Mouse (Mus musculus): Measurements from ENCODE around the gene Wdr43. TPM values are rescaled to one million over a fixed set of nuclear protein-coding genes. Genes with fewer than 3 reads are reported as not detected.

Wdr43 gene
- total and polyA plus RNA-seq, 3 experiments: 157 to 355 (median 252) TPM

GRCm38 (mm10) chr17:71579176-71579705 is 36.5 kb upstream of the Wdr43 start:
- H3K4me3 ChIP-seq (replicated peaks in 1 of 3; ENCODE audit: low read depth in 2 of 3, low read length in 2 of 3, poor library complexity in 1 of 3): no peak overlapping the region
- H3K9me3 ChIP-seq (replicated peaks; ENCODE audit: low read length): no peaks in the 10 kb centered on the region
- H3K4me2 ChIP-seq (ENCODE audit: insufficient read depth, low read depth, poor library complexity, severe bottlenecking): no peak overlapping the region
- H3K4me1 ChIP-seq (ENCODE audit: control insufficient read depth in 1 of 2, insufficient read depth in 2 of 2): peaks cover 0 to 17% of the 10 kb centered on the region in 2 experiments; a peak in 2 of 4 replicates
- H3K27me3 ChIP-seq (replicated peaks): no peaks in the 10 kb centered on the region
- no peak for TF ChIP-seq CTCF (conservative IDR thresholded peaks at IDR 0.05 in 1 of 2, IDR thresholded peaks at IDR 0.05 in 1 of 2; ENCODE audit: low read depth in 2 of 2, low read length in 2 of 2)
- TF ChIP-seq EP300 (IDR thresholded peaks at IDR 0.05; ENCODE audit: low read length): peak; percentile 39; the same call in 1 of the 2 replicates
- DNase-seq (ENCODE audit: extremely low read depth): peak; percentile 33
- H3K9ac ChIP-seq (ENCODE audit: insufficient read depth, low read depth): no peak overlapping the region
- in situ Hi-C loops (cut with MboI; ENCODE audit: low pct_ligation_motif_present, low pct_unique_long_range_greater_than_20kb, low sequenced_read_pairs) (no loop called here), dilution Hi-C loops (cut with MboI; ENCODE audit: extremely low pct_ligation_motif_present, extremely low pct_unique_long_range_greater_than_20kb, low sequenced_read_pairs) (no loop called here)
- H3K27ac ChIP-seq (ENCODE audit: insufficient read depth, low read depth): no peak overlapping the region
- peaks cover 0 to 7% of the 10 kb centered on the region in 2 experiments for H3K36me3 ChIP-seq (replicated peaks in 1 of 2; ENCODE audit: control insufficient read depth in 1 of 2, insufficient read depth in 1 of 2, low read length in 1 of 2)
- no peaks in the 10 kb centered on the region for H3K79me2 ChIP-seq (replicated peaks; ENCODE audit: control insufficient read depth, extremely low read depth, insufficient read depth, poor library complexity, severe bottlenecking)

GRCm38 (mm10) chr17:71597881-71598658 is 17.6 kb upstream of the Wdr43 start:
- peaks cover 0 to 11% of the 10 kb centered on the region in 2 experiments for H3K36me3 ChIP-seq (replicated peaks in 1 of 2; ENCODE audit: control insufficient read depth in 1 of 2, insufficient read depth in 1 of 2, low read length in 1 of 2)
- H3K9ac ChIP-seq (ENCODE audit: insufficient read depth, low read depth): peak overlapping the region; percentile 78
- no peaks in the 10 kb centered on the region for H3K9me3 ChIP-seq (replicated peaks; ENCODE audit: low read length)
- in situ Hi-C loops (cut with MboI; ENCODE audit: low pct_ligation_motif_present, low pct_unique_long_range_greater_than_20kb, low sequenced_read_pairs) (no loop called here), dilution Hi-C loops (cut with MboI; ENCODE audit: extremely low pct_ligation_motif_present, extremely low pct_unique_long_range_greater_than_20kb, low sequenced_read_pairs) (no loop called here)
- peak overlapping the region; percentile 47 for H3K27ac ChIP-seq (ENCODE audit: insufficient read depth, low read depth)
- H3K4me2 ChIP-seq (ENCODE audit: insufficient read depth, low read depth, poor library complexity, severe bottlenecking): peak overlapping the region; percentile 84; the same call in 1 of the 2 replicates
- H3K27me3 ChIP-seq (replicated peaks): no peaks in the 10 kb centered on the region
- peaks cover 4 to 31% of the 10 kb centered on the region in 2 experiments; a peak in 3 of 4 replicates for H3K4me1 ChIP-seq (ENCODE audit: control insufficient read depth in 1 of 2, insufficient read depth in 2 of 2)
- TF ChIP-seq EP300 (IDR thresholded peaks at IDR 0.05; ENCODE audit: low read length) (no peak), UBTF (IDR thresholded peaks at IDR 0.05; ENCODE audit: low read depth, low read length) (peak; percentile 12; the same call in 1 of the 2 replicates)
- H3K79me2 ChIP-seq (replicated peaks; ENCODE audit: control insufficient read depth, extremely low read depth, insufficient read depth, poor library complexity, severe bottlenecking): peaks cover 41% of the 10 kb centered on the region
- no peak for DNase-seq (ENCODE audit: extremely low read depth)
- peak overlapping the region; percentile 85 to 99 (median 94) for H3K4me3 ChIP-seq (replicated peaks in 1 of 3; ENCODE audit: low read depth in 2 of 3, low read length in 2 of 3, poor library complexity in 1 of 3)

GRCm38 (mm10) chr17:71598659-71599554 is 16.8 kb upstream of the Wdr43 start:
- no peaks in the 10 kb centered on the region for H3K27me3 ChIP-seq (replicated peaks)
- H3K4me1 ChIP-seq (ENCODE audit: control insufficient read depth in 1 of 2, insufficient read depth in 2 of 2): peaks cover 4 to 30% of the 10 kb centered on the region in 2 experiments; a peak in 3 of 4 replicates
- peak overlapping the region; percentile 51 for H3K4me2 ChIP-seq (ENCODE audit: insufficient read depth, low read depth, poor library complexity, severe bottlenecking)
- H3K79me2 ChIP-seq (replicated peaks; ENCODE audit: control insufficient read depth, extremely low read depth, insufficient read depth, poor library complexity, severe bottlenecking): peaks cover 36% of the 10 kb centered on the region
- peak overlapping the region; percentile 47 for H3K27ac ChIP-seq (ENCODE audit: insufficient read depth, low read depth)
- H3K36me3 ChIP-seq (replicated peaks in 1 of 2; ENCODE audit: control insufficient read depth in 1 of 2, insufficient read depth in 1 of 2, low read length in 1 of 2): peaks cover 0 to 9% of the 10 kb centered on the region in 2 experiments
- in situ Hi-C loops (cut with MboI; ENCODE audit: low pct_ligation_motif_present, low pct_unique_long_range_greater_than_20kb, low sequenced_read_pairs): no loop called here
- peak; percentile 95 for DNase-seq (ENCODE audit: extremely low read depth)
- dilution Hi-C loops (cut with MboI; ENCODE audit: extremely low pct_ligation_motif_present, extremely low pct_unique_long_range_greater_than_20kb, low sequenced_read_pairs): no loop called here
- peak overlapping the region; percentile 85 to 99 (median 94) for H3K4me3 ChIP-seq (replicated peaks in 1 of 3; ENCODE audit: low read depth in 2 of 3, low read length in 2 of 3, poor library complexity in 1 of 3)
- H3K9me3 ChIP-seq (replicated peaks; ENCODE audit: low read length): no peaks in the 10 kb centered on the region
- peak overlapping the region; percentile 78 for H3K9ac ChIP-seq (ENCODE audit: insufficient read depth, low read depth)
- TF ChIP-seq MEF2A (IDR thresholded peaks at IDR 0.05; ENCODE audit: borderline replicate concordance, low read depth, low read length) (peak; percentile 55), BHLHE40 (IDR thresholded peaks at IDR 0.05; ENCODE audit: low read depth, low read length) (peak; percentile 42), RAD21 (IDR thresholded peaks at IDR 0.05; ENCODE audit: low read depth, low read length) (no peak), ELF1 (IDR thresholded peaks at IDR 0.05; ENCODE audit: low read depth, low read length) (peak; percentile 96), USF1 (IDR thresholded peaks at IDR 0.05; ENCODE audit: low read depth, low read length) (peak; percentile 17; the same call in 1 of the 2 replicates), PAX5 (IDR thresholded peaks at IDR 0.05; ENCODE audit: low read length) (no peak), POLR2AphosphoS2 (IDR thresholded peaks at IDR 0.05; ENCODE audit: low read depth, low read length) (no peak), CHD2 (IDR thresholded peaks at IDR 0.05; ENCODE audit: low read length) (no peak), POLR2A (IDR thresholded peaks at IDR 0.05; ENCODE audit: low read depth, low read length) (peak; percentile 89), CHD1 (IDR thresholded peaks at IDR 0.05; ENCODE audit: low read depth, low read length) (no peak), MYC (IDR thresholded peaks at IDR 0.05; ENCODE audit: low read depth, low read length) (peak; percentile 92), SMC3 (IDR thresholded peaks at IDR 0.05; ENCODE audit: low read depth, low read length) (no peak), ZMIZ1 (IDR thresholded peaks at IDR 0.05; ENCODE audit: low read depth, low read length) (no peak; the same call in 1 of the 2 replicates), USF2 (conservative IDR thresholded peaks at IDR 0.05; ENCODE audit: low read depth, low read length) (no peak), CTCF (conservative IDR thresholded peaks at IDR 0.05 in 1 of 2, IDR thresholded peaks at IDR 0.05 in 1 of 2; ENCODE audit: low read depth in 2 of 2, low read length in 2 of 2) (no peak), HCFC1 (IDR thresholded peaks at IDR 0.05; ENCODE audit: low read depth, low read length) (peak; percentile 88), MAZ (IDR thresholded peaks at IDR 0.05; ENCODE audit: low read depth, low read length) (no peak), ETS1 (conservative IDR thresholded peaks at IDR 0.05; ENCODE audit: low read depth, low read length) (peak; percentile 59), JUN (IDR thresholded peaks at IDR 0.05; ENCODE audit: insufficient read depth, low read depth, low read length) (no peak)
